Mouse (Mus musculus): ENCODE measurements at regions not wholly inside any gene's neighbourhood (a gene's known extent, or its start where the extent isn't known, plus 50 kb on each side); places are given as distances from the start of the nearest gene placed in this dataset.

DNA sequence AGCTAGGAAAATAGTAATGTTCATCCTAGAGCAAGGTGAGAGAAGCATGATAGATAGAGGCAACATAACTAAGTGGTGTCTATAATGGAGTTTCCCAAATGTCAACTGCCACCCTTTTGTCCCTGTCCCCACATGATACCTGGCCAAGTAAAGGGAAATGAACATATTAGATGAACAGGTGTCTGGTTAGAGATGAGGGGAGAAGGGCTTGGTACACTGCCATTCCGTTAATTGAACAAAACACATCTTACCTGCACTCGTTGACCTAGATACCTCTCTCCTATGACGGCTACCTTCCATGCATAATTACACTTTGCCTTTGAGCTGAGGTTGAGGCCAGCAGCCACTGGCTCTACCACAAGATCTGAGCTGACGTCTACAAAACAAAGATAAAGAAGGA is 677.4 kb downstream of the Epm2a start:
- DNase-seq (ENCODE audit: low spot score) = no peak
- no peak overlapping the region for H3K27ac ChIP-seq
- H3K9me3 ChIP-seq = no peaks in the 10 kb centered on the region
- peaks cover 13% of the 10 kb centered on the region for H3K4me1 ChIP-seq
- H3K4me3 ChIP-seq = no peak overlapping the region
- no peaks in the 10 kb centered on the region for H3K27me3 ChIP-seq (ENCODE audit: insufficient read depth, poor library complexity, severe bottlenecking)
- WGBS = 87% methylated on average over 4 of the region's 4 CpGs
- no peaks in the 10 kb centered on the region for H3K36me3 ChIP-seq

DNA sequence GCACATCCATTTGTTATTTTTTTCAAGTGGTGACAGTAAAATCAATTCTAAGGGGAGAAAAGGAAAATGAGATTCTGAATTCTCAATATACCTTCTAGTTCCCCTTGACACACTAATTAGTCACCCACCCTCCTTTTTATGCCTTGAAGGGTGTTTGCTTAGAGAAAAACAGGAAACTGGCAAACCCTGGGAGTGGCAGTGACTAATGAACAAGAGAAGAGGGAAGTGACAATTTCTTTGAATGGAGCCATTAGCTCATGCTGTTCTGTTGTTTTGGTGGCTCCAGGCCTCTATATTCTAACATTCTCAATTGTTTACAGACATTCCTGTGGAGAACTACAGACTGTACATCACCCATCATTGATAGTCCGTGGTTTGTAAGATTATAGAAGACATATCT is 692.0 kb downstream of the Epm2a start:
- 48% methylated on average over 1 of the region's 1 CpGs for WGBS

DNA sequence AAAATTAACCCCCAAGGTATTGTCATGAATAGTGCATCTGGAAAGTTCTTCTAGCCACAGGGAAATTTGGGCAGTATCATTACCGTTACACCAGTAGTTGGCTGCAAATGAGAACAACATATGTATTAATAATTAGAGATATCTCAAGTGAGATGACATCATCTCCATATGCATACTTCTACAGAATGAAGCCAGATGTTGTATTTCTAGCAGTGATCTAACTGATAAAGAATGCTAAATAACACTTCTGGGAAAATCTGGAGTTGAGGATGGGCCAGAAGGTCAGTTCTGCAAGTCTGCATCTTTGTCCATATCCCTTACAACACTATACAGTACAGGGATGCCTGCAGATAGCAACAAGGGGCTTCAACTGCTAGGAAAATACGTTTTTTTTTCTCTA is 702.7 kb downstream of the Epm2a start:
- no peak overlapping the region for H3K27ac ChIP-seq
- H3K4me3 ChIP-seq = no peak overlapping the region
- no peaks in the 10 kb centered on the region for H3K9me3 ChIP-seq
- H3K36me3 ChIP-seq = no peaks in the 10 kb centered on the region
- WGBS = 55% methylated on average over 2 of the region's 2 CpGs
- no peak for DNase-seq (ENCODE audit: low spot score)
- no peaks in the 10 kb centered on the region for H3K4me1 ChIP-seq
- H3K27me3 ChIP-seq (ENCODE audit: insufficient read depth, poor library complexity, severe bottlenecking) = no peaks in the 10 kb centered on the region

More for the DNA sequence above, 692.0 kb downstream of the Epm2a start:
- H3K36me3 ChIP-seq = no peaks in the 10 kb centered on the region
- H3K4me3 ChIP-seq = no peak overlapping the region
- H3K27ac ChIP-seq = no peak overlapping the region
- H3K9me3 ChIP-seq = no peaks in the 10 kb centered on the region
- H3K4me1 ChIP-seq = no peaks in the 10 kb centered on the region
- no peak for DNase-seq (ENCODE audit: low spot score)
- no peaks in the 10 kb centered on the region for H3K27me3 ChIP-seq (ENCODE audit: insufficient read depth, poor library complexity, severe bottlenecking)

DNA sequence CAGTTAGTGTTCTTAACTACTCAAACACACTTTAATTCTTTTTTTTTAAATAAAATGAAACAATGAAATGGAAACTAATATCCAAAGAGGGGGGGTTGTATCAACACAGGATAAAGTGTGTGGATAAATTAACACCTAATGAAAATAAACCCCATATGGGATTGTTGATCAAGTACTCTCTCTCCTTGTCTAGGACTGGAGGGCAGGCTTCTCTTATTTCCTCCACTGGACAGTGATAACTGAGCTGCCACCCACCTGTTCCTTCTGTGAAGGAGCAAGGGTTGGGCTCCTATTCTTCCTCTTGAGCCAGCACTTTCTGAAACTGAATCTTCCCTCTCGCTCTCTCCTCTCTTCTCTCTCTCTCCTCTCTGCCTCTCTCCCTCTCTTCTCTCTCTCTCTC is 716.5 kb downstream of the Epm2a start:
- DNase-seq (ENCODE audit: low spot score) = no peak
- H3K4me1 ChIP-seq = no peaks in the 10 kb centered on the region
- no peak overlapping the region for H3K4me3 ChIP-seq
- WGBS = 79% methylated on average over 1 of the region's 1 CpGs
- no peaks in the 10 kb centered on the region for H3K9me3 ChIP-seq
- H3K27ac ChIP-seq = no peak overlapping the region
- H3K27me3 ChIP-seq (ENCODE audit: insufficient read depth, poor library complexity, severe bottlenecking) = no peaks in the 10 kb centered on the region
- no peaks in the 10 kb centered on the region for H3K36me3 ChIP-seq

DNA sequence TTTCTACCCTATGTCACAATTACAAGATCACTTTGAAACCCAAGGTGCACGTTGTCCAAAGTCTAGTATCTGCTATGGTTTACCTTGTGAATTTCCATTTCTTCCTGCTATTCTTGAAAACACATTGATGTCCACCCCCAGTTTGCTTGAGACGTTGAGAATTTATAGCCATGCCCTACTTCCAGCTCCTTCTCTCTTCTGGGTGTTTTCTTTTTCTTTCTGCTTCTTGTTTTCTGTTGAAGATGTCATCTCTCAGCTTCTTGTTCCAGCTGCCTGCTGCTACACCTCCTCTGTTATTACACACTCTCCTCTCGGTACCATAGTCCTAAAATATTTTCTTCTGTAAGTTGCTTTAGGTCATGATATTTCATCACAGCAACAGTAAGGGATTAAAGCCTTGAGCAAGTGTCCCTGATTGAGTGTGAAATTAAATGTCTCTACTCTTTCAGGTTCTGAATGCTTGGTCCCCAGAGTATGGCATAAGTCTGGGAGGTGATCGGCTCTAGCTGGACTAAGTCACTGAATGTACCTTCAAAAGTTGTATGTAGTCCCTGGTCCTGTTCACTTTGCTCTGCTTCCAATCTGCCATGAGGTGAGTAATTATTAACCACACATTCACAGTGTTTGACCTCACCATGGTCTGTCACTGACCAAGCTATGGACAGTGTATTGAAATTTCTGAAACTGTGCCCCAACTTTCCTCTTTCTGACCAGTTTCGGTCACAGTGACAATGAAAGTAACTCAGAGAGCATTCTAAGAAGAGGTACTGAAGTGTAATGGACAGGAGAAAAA is 718.1 kb downstream of the Epm2a start:
- Histone ChIP-seq H3K4me3 (no peak overlapping the region), H3K27ac (no peak overlapping the region), H3K36me3 (no peaks in the 10 kb centered on the region), H3K9me3 (no peaks in the 10 kb centered on the region), H3K27me3 (ENCODE audit: insufficient read depth, poor library complexity, severe bottlenecking) (no peaks in the 10 kb centered on the region), H3K4me1 (no peaks in the 10 kb centered on the region)
- 78% methylated on average over 5 of the region's 5 CpGs for WGBS
- no peak for DNase-seq (ENCODE audit: low spot score)

DNA sequence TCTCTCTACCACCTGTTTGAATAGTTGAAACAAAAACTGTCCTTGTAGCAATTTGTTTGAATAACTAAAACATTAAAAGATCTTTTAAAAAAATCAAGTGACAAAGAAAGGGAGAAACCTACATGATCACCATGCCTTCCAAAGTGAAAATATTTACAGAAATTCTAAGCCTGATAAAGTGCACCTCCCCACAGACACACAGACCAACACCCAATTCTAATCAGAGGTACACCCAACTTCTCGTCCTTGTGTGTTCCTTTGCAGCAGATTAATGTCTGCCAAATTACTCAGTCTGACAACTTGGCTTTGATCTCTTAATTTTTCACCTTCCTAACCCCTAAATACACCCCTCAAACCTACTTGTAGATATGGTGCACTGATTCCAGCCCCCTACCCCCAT is 719.1 kb downstream of the Epm2a start:
- no peaks in the 10 kb centered on the region for H3K4me1 ChIP-seq
- H3K4me3 ChIP-seq = no peak overlapping the region
- 78% methylated on average over 1 of the region's 1 CpGs for WGBS
- H3K27me3 ChIP-seq (ENCODE audit: insufficient read depth, poor library complexity, severe bottlenecking) = no peaks in the 10 kb centered on the region
- DNase-seq (ENCODE audit: low spot score) = no peak
- H3K9me3 ChIP-seq = no peaks in the 10 kb centered on the region
- no peaks in the 10 kb centered on the region for H3K36me3 ChIP-seq
- H3K27ac ChIP-seq = no peak overlapping the region

DNA sequence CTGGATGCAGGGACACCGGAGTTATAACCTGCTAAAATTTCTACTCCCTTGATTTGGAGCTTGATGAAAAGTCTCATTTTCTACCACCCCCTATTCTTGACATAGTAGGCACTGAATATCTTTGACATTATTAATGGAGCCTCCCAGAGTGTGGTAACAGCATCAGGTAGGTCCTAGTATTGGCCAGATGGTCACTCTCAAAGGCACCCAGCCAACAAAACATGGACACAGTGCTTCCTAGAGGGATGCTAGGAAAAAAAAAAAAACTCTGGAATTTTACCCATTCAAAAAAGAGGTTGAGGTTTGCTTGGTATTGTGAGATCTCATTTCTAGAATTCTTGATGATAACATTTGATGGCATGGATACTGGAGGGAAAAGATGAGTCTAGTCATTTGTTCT is 740.8 kb downstream of the Epm2a start:
- Histone ChIP-seq H3K4me1 (no peaks in the 10 kb centered on the region), H3K36me3 (no peaks in the 10 kb centered on the region), H3K9me3 (no peaks in the 10 kb centered on the region), H3K27ac (no peak overlapping the region), H3K4me3 (no peak overlapping the region), H3K27me3 (ENCODE audit: insufficient read depth, poor library complexity, severe bottlenecking) (no peaks in the 10 kb centered on the region)
- WGBS = 89% methylated on average over 1 of the region's 1 CpGs
- no peak for DNase-seq (ENCODE audit: low spot score)

DNA sequence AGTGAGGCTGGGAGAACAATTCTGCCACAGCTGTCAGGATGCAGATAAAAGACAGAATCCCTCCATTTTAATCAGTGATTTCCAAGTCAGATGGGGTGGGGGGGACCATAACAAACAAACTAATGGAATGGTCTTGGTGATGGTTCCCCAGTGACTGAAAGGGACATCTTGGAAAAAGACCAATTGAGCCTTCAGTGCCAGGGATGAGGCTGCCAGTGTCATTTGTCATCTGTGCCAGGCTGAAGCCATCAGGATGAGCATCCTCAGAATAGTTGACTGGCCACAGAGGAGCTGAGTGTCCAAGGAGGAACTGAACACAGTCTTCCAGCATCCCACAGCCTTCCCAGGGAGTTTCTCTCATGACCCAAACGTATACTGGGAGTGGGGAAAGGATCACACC is 749.3 kb downstream of the Epm2a start:
- Histone ChIP-seq H3K4me3 (no peak overlapping the region), H3K27me3 (ENCODE audit: insufficient read depth, poor library complexity, severe bottlenecking) (no peaks in the 10 kb centered on the region), H3K4me1 (no peaks in the 10 kb centered on the region), H3K36me3 (no peaks in the 10 kb centered on the region), H3K9me3 (no peaks in the 10 kb centered on the region), H3K27ac (no peak overlapping the region)
- 43% methylated on average over 1 of the region's 1 CpGs for WGBS
- no peak for DNase-seq (ENCODE audit: low spot score)

DNA sequence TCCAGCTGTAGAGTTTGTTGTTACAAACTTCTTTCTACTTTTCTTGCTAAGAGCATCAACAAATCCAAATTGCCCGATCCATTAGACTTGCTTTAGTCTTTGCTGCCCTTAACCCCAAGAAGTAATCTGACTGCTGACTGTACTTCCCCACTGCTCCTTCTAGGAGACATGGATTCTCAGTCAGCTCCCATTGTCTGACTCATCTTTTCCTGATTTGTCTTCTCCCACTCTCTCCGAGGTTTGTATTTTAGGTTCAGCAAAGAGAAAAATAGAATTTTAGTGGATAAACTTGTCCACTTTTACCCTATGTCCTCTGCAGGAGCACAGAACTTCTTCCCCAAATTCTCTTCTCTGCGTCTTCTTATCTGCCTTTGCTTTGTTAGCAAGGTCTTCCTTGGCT is 753.5 kb downstream of the Epm2a start:
- no peaks in the 10 kb centered on the region for H3K4me1 ChIP-seq
- no peak overlapping the region for H3K27ac ChIP-seq
- DNase-seq (ENCODE audit: low spot score) = no peak
- H3K9me3 ChIP-seq = no peaks in the 10 kb centered on the region
- no peak overlapping the region for H3K4me3 ChIP-seq
- no peaks in the 10 kb centered on the region for H3K27me3 ChIP-seq (ENCODE audit: insufficient read depth, poor library complexity, severe bottlenecking)
- whole genome bisulfite sequencing = 74% methylated on average over 3 of the region's 3 CpGs
- no peaks in the 10 kb centered on the region for H3K36me3 ChIP-seq

DNA sequence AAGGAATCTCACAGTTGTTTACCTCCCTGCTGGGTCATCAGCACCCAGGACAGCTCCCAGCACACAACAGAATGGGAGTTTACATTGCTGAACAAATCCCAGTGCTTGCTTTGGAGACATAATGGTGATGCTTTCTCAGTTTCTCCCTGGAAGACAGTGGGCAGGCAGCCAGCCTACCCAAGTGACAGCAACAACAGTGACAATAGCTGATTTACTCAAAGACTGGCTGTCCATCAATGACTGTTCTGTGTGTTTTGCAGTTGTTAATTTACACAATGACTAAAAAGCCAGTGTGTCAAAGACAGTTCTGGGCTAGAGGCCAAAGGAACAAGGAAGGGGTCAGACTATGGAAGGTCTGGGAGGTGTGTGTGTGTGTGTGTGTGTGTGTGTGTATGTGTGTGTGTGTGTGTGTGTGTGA is 762.2 kb downstream of the Utrn start:
- H3K4me3 ChIP-seq = no peak overlapping the region
- no peak for DNase-seq (ENCODE audit: low spot score)
- H3K36me3 ChIP-seq = no peaks in the 10 kb centered on the region
- H3K27ac ChIP-seq = no peak overlapping the region
- no peaks in the 10 kb centered on the region for H3K4me1 ChIP-seq
- H3K27me3 ChIP-seq (ENCODE audit: insufficient read depth, poor library complexity, severe bottlenecking) = no peaks in the 10 kb centered on the region
- no peaks in the 10 kb centered on the region for H3K9me3 ChIP-seq

DNA sequence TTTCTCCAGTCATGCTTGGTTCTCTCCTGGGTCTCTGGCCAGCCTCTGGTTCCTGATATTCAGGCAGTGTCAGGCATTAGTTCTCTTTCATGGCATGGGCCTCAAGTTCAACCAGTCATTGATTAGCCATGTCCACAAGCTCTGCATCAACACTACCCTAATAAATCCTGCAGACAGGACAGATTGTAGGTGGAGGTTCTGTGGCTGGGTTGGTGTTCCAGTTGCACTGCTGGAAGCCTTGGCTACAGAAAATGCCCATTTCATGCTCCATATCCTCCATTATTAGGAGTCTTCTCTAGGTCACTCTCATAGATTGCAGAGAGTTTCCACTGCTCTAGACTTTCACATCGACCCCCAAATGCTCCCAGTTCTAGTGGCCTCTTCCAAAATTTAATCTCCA is 757.4 kb downstream of the Utrn start:
- WGBS = 72% methylated on average over 1 of the region's 1 CpGs
- H3K36me3 ChIP-seq = no peaks in the 10 kb centered on the region
- H3K9me3 ChIP-seq = no peaks in the 10 kb centered on the region
- no peaks in the 10 kb centered on the region for H3K27me3 ChIP-seq (ENCODE audit: insufficient read depth, poor library complexity, severe bottlenecking)
- no peaks in the 10 kb centered on the region for H3K4me1 ChIP-seq
- no peak for DNase-seq (ENCODE audit: low spot score)
- no peak overlapping the region for H3K4me3 ChIP-seq
- no peak overlapping the region for H3K27ac ChIP-seq

DNA sequence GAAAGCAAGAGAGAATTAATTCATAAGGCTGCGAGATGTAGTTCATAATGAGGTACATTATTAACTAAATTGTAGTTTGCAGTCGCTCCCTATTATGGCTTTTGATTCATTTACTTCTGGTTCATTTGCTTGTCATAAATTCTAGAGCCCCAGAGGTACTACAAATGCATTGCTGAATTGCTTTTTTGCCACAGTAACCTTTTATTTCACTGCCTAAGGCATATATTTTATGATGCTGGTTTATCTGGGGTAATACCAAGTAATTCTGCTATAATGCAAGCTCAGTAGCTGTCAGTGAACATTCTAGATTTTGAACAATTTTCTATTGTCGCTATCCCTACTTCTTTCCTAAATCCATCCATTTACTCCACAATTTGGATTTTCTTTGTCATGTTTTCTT is 753.4 kb downstream of the Utrn start:
- WGBS = 84% methylated on average over 3 of the region's 3 CpGs

DNA sequence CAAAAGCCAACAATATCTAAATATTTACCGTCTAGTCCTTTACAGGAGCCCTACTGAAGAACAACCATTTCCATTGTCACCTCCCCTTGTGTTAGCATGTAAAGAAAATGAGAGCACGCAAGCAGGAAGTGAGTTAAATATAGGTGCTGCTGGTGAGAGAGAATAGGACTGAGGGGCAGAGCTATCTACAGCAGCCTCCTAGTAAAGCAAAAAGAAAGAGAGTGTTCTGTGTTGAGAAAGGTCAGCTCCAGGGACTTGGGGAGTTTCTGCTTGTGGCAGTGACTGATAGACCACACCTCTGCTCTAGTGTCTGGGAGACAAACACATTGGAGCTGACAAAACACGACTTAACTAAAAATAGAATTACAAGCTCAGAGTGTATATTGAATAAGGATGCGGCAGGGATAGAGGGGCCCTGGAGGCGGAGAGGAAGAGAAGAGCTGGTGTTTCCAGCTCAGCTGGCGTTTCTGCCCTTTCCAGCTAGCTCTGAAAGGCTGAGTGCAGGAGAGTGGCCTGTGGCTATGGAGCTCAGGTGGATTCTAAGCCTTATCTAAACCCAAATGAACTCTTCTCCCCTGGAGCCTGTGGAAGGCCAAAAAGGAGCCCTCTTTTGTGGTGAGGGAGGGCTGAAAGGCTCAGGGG is 752.4 kb downstream of the Utrn start:
- H3K27ac ChIP-seq = no peak overlapping the region
- no peak for DNase-seq (ENCODE audit: low spot score)

More for the DNA sequence above, 753.4 kb downstream of the Utrn start:
- Histone ChIP-seq H3K36me3 (no peaks in the 10 kb centered on the region), H3K4me3 (no peak overlapping the region), H3K27ac (no peak overlapping the region), H3K9me3 (no peaks in the 10 kb centered on the region), H3K27me3 (ENCODE audit: insufficient read depth, poor library complexity, severe bottlenecking) (no peaks in the 10 kb centered on the region), H3K4me1 (no peaks in the 10 kb centered on the region)
- no peak for DNase-seq (ENCODE audit: low spot score)

DNA sequence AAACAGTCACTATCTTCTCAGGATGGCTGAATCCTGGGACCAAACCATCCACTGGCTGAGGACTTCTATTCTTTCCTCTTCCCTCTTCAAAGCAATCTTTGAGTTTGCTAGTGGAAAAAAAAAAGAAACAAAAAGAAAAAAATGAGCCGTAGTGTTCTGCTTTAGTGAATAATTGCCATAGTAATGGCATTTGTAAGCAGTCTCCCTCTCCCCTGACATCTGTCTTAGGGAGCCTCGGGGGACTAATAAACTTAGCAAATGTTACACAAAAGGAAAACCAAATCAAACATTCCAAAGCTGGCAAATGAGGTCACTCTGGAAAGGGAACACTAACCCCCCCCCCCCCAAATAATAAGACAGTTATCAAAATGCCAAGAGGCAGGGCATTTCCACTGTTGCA is 744.9 kb downstream of the Utrn start:
- DNase-seq (ENCODE audit: low spot score) = no peak
- no peaks in the 10 kb centered on the region for H3K27me3 ChIP-seq (ENCODE audit: insufficient read depth, poor library complexity, severe bottlenecking)
- no peaks in the 10 kb centered on the region for H3K9me3 ChIP-seq
- H3K4me1 ChIP-seq = no peaks in the 10 kb centered on the region
- no peak overlapping the region for H3K4me3 ChIP-seq
- WGBS = 76% methylated on average over 2 of the region's 2 CpGs
- H3K36me3 ChIP-seq = no peaks in the 10 kb centered on the region
- H3K27ac ChIP-seq = no peak overlapping the region

More for the DNA sequence above, 752.4 kb downstream of the Utrn start:
- H3K4me3 ChIP-seq = no peak overlapping the region
- H3K4me1 ChIP-seq = no peaks in the 10 kb centered on the region
- WGBS = 44% methylated on average over 6 of the region's 6 CpGs
- H3K27me3 ChIP-seq (ENCODE audit: insufficient read depth, poor library complexity, severe bottlenecking) = no peaks in the 10 kb centered on the region
- no peaks in the 10 kb centered on the region for H3K36me3 ChIP-seq
- H3K9me3 ChIP-seq = no peaks in the 10 kb centered on the region
